Mouse (Mus musculus): ENCODE results near the gene Sar1b. TPM values are rescaled to one million over a fixed set of nuclear protein-coding genes. Genes with fewer than 3 reads are reported as not detected.

Gene Sar1b
- polyA plus RNA-seq (2012; rRNA removed; ENCODE audit: low replicate concordance): 12.2 and 17.2 TPM in 2 replicates

DNA sequence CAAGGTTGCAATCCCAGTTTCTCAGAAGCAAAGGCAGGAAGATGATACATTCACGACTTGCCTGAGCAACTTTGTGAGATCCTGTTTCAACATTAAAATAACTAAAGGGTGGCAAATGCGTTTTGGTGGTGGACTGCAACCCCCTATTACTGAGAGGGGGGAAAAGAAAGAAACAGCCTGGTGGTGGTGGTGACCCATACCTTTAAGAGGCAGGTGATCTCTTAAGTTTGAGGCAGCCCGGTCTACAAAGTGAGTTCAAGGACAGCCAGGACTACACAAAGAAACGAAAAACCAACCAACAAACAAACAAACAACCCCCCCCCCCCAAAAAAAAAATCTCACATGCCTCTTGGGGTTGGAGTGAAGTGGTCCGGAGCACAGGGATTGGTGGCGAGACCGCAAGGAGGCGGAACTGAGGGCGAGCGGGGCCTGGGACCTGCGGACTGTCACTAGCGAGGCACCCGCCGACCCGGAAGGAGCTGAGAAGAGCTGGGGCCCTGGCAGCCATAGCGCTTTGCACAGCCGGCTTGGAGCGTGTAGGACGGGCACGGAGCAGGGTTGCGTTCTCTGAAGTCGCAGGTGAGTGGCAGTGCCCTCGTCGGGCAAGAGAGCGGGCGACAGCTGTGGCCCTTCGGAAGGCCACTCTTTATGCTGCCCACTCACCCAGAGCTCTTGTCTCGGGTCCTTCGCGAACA is at the start of gene Sar1b, which contains the start of gene Sec24a:
TSS of gene Sar1b (plus strand) at position 475 of the 695 bp plus-strand sequence.
TSS of gene Sec24a (minus strand) at position 422 of the 695 bp plus-strand sequence.

Other genes with a start within 250 kb of the Sar1b start
- gene Phykpl, start 178.9 kb upstream of the Sar1b start, polyA plus RNA-seq (2012; rRNA removed; ENCODE audit: low replicate concordance): 14.5 and 15.1 TPM in 2 replicates
- gene Hnrnpab, start 156.8 kb upstream of the Sar1b start, polyA plus RNA-seq (2012; rRNA removed; ENCODE audit: low replicate concordance): 168 and 431 TPM in 2 replicates
- gene Nhp2, start 144.0 kb upstream of the Sar1b start, polyA plus RNA-seq (2012; rRNA removed; ENCODE audit: low replicate concordance): 52.1 and 58.5 TPM in 2 replicates
- gene Rmnd5b, start 127.8 kb upstream of the Sar1b start, polyA plus RNA-seq (2012; rRNA removed; ENCODE audit: low replicate concordance): 39.5 and 58.5 TPM in 2 replicates
- 5.3 and 6.5 TPM in 2 replicates for gene N4bp3, start 112.8 kb upstream of the Sar1b start, polyA plus RNA-seq (2012; rRNA removed; ENCODE audit: low replicate concordance)
- 3.4 and 5.4 TPM in 2 replicates for gene D930048N14Rik, start 112.7 kb upstream of the Sar1b start, polyA plus RNA-seq (2012; rRNA removed; ENCODE audit: low replicate concordance)
- gene 0610009B22Rik, start 74.8 kb upstream of the Sar1b start, polyA plus RNA-seq (2012; rRNA removed; ENCODE audit: low replicate concordance): 1.7 and 3.0 TPM in 2 replicates
- gene Sec24a, start 53 bp upstream of the Sar1b start, polyA plus RNA-seq (2012; rRNA removed; ENCODE audit: low replicate concordance): 26.1 and 34.4 TPM in 2 replicates
- 4.6 and 5.0 TPM in 2 replicates for gene Jade2, start 94.0 kb downstream of the Sar1b start, polyA plus RNA-seq (2012; rRNA removed; ENCODE audit: low replicate concordance)
- 11.2 and 14.0 TPM in 2 replicates for gene Cdkn2aipnl, start 204.0 kb downstream of the Sar1b start, polyA plus RNA-seq (2012; rRNA removed; ENCODE audit: low replicate concordance)
- gene Ube2b, start 237.1 kb downstream of the Sar1b start, polyA plus RNA-seq (2012; rRNA removed; ENCODE audit: low replicate concordance): 12.2 and 20.3 TPM in 2 replicates
- 0.14 and 0.69 TPM in 2 replicates for gene Cdkl3, start 240.5 kb downstream of the Sar1b start, polyA plus RNA-seq (2012; rRNA removed; ENCODE audit: low replicate concordance)